Mouse (Mus musculus): Measurements from ENCODE around the gene Rhag.

The Rhag gene

GRCm38 (mm10) chr17:40868952-40869747, 58.2 kb downstream of the Rhag start:
- in situ Hi-C loops (cut with MboI; ENCODE audit: low pct_unique_long_range_greater_than_20kb in 1 of 2, low sequenced_read_pairs in 2 of 2, unreplicated experiment in 1 of 2) = no loop called here

- in situ Hi-C loops (cut with MboI; ENCODE audit: low pct_unique_long_range_greater_than_20kb in 1 of 2, low sequenced_read_pairs in 2 of 2, unreplicated experiment in 1 of 2) = no loop called here
Observed at GRCm38 (mm10) chr17:40872626-40873025, 61.7 kb downstream of the Rhag start.

GRCm38 (mm10) chr17:40873582-40874011, 62.7 kb downstream of the Rhag start:
- in situ Hi-C loops (cut with MboI; ENCODE audit: low pct_unique_long_range_greater_than_20kb in 1 of 2, low sequenced_read_pairs in 2 of 2, unreplicated experiment in 1 of 2) = no loop called here

GRCm38 (mm10) chr17:40874701-40875100, 63.8 kb downstream of the Rhag start:
- in situ Hi-C loops (cut with MboI; ENCODE audit: low pct_unique_long_range_greater_than_20kb in 1 of 2, low sequenced_read_pairs in 2 of 2, unreplicated experiment in 1 of 2) = no loop called here

GRCm38 (mm10) chr17:40875568-40875967, 64.6 kb downstream of the Rhag start:
- in situ Hi-C loops (cut with MboI; ENCODE audit: low pct_unique_long_range_greater_than_20kb in 1 of 2, low sequenced_read_pairs in 2 of 2, unreplicated experiment in 1 of 2) = no loop called here

GRCm38 (mm10) chr17:40877741-40878140, 66.8 kb downstream of the Rhag start:
- in situ Hi-C loops (cut with MboI; ENCODE audit: low pct_unique_long_range_greater_than_20kb in 1 of 2, low sequenced_read_pairs in 2 of 2, unreplicated experiment in 1 of 2) = no loop called here

GRCm38 (mm10) chr17:40879528-40879923, 68.6 kb downstream of the Rhag start:
- in situ Hi-C loops (cut with MboI; ENCODE audit: low pct_unique_long_range_greater_than_20kb in 1 of 2, low sequenced_read_pairs in 2 of 2, unreplicated experiment in 1 of 2) = no loop called here

- in situ Hi-C loops (cut with MboI; ENCODE audit: low pct_unique_long_range_greater_than_20kb in 1 of 2, low sequenced_read_pairs in 2 of 2, unreplicated experiment in 1 of 2) = no loop called here
Observed at GRCm38 (mm10) chr17:40879924-40880691, 69.2 kb downstream of the Rhag start, which contains the start of gene 9130008F23Rik. 9130008F23Rik (minus strand) TSS chr17:40880559.

GRCm38 (mm10) chr17:40882172-40882571, 71.2 kb downstream of the Rhag start:
- in situ Hi-C loops (cut with MboI; ENCODE audit: low pct_unique_long_range_greater_than_20kb in 1 of 2, low sequenced_read_pairs in 2 of 2, unreplicated experiment in 1 of 2) = no loop called here

- in situ Hi-C loops (cut with MboI; ENCODE audit: low pct_unique_long_range_greater_than_20kb in 1 of 2, low sequenced_read_pairs in 2 of 2, unreplicated experiment in 1 of 2) = no loop called here
Observed at GRCm38 (mm10) chr17:40885155-40885554, 74.2 kb downstream of the Rhag start.

GRCm38 (mm10) chr17:40887849-40888536, 77.1 kb downstream of the Rhag start:
- in situ Hi-C loops (cut with MboI; ENCODE audit: low pct_unique_long_range_greater_than_20kb in 1 of 2, low sequenced_read_pairs in 2 of 2, unreplicated experiment in 1 of 2) = no loop called here

Measured in mouse embryonic stem cell (cell line).